Mouse (Mus musculus): ENCODE data around the gene Hoxb5. TPM values are rescaled to one million over a fixed set of nuclear protein-coding genes. Genes with fewer than 3 reads are reported as not detected.

Hoxb5 gene
- polyA plus RNA-seq, 1 experiment from 2014 or later, result not detected

GRCm38 (mm10) chr11:96344878-96345159 lies 41.7 kb downstream of the Hoxb5 start:
- Histone ChIP-seq H3K9ac (replicated peaks) (no peak overlapping the region), H3K9me3 (no peaks in the 10 kb centered on the region), H3K4me1 (peaks cover 8% of the 10 kb centered on the region), H3K27me3 (peaks cover 94% of the 10 kb centered on the region), H3K4me2 (replicated peaks) (no peak overlapping the region), H3K4me3 (no peak overlapping the region), H3K36me3 (no peaks in the 10 kb centered on the region), H3K27ac (replicated peaks) (no peak overlapping the region)
- WGBS, result 7% methylated on average over 6 of the region's 6 CpGs
- no peak for ATAC-seq (replicated peaks)

- Histone ChIP-seq H3K4me1 (peaks cover 8% of the 10 kb centered on the region), H3K4me2 (replicated peaks) (no peak overlapping the region), H3K27ac (replicated peaks) (no peak overlapping the region), H3K27me3 (peaks cover 93% of the 10 kb centered on the region), H3K4me3 (0 out of 2 replicates have a peak overlapping the region, but pooled peaks have one; percentile 0), H3K9ac (replicated peaks) (no peak overlapping the region), H3K36me3 (no peaks in the 10 kb centered on the region), H3K9me3 (no peaks in the 10 kb centered on the region)
- WGBS, result under 1% methylated on average over 41 of the region's 56 CpGs
- ATAC-seq (replicated peaks), result no peak
Measured at GRCm38 (mm10) chr11:96345220-96345892, 42.2 kb downstream of the Hoxb5 start.

GRCm38 (mm10) chr11:96345893-96346806 lies 43.0 kb downstream of the Hoxb5 start:
- no peak overlapping the region for H3K27ac ChIP-seq (replicated peaks)
- no peak overlapping the region for H3K9ac ChIP-seq (replicated peaks)
- H3K4me2 ChIP-seq (replicated peaks), result no peak overlapping the region
- no peak overlapping the region for H3K4me3 ChIP-seq
- H3K9me3 ChIP-seq, result no peaks in the 10 kb centered on the region
- no peak for ATAC-seq (replicated peaks)
- no peaks in the 10 kb centered on the region for H3K36me3 ChIP-seq
- H3K4me1 ChIP-seq, result peaks cover 8% of the 10 kb centered on the region
- under 1% methylated on average over 45 of the region's 45 CpGs for WGBS
- peaks cover 94% of the 10 kb centered on the region for H3K27me3 ChIP-seq

GRCm38 (mm10) chr11:96346916-96347520 lies 43.9 kb downstream of the Hoxb5 start:
- Histone ChIP-seq H3K27me3 (peaks cover 95% of the 10 kb centered on the region), H3K9ac (replicated peaks) (no peak overlapping the region), H3K36me3 (no peaks in the 10 kb centered on the region), H3K27ac (replicated peaks) (no peak overlapping the region), H3K4me2 (replicated peaks) (no peak overlapping the region), H3K4me1 (peaks cover 8% of the 10 kb centered on the region), H3K4me3 (no peak overlapping the region), H3K9me3 (no peaks in the 10 kb centered on the region)
- no peak for ATAC-seq (replicated peaks)
- 5% methylated on average over 5 of the region's 5 CpGs for WGBS

GRCm38 (mm10) chr11:96347717-96348116 lies 44.6 kb downstream of the Hoxb5 start:
- 5% methylated on average over 4 of the region's 4 CpGs for WGBS
- Histone ChIP-seq H3K4me2 (replicated peaks) (no peak overlapping the region), H3K9me3 (no peaks in the 10 kb centered on the region), H3K27ac (replicated peaks) (no peak overlapping the region), H3K36me3 (no peaks in the 10 kb centered on the region), H3K27me3 (peaks cover 95% of the 10 kb centered on the region), H3K4me1 (peaks cover 8% of the 10 kb centered on the region), H3K9ac (replicated peaks) (no peak overlapping the region), H3K4me3 (no peak overlapping the region)
- ATAC-seq (replicated peaks), result no peak

GRCm38 (mm10) chr11:96348141-96348928 lies 45.2 kb downstream of the Hoxb5 start:
- peaks cover 13% of the 10 kb centered on the region for H3K4me1 ChIP-seq
- H3K9ac ChIP-seq (replicated peaks), result no peak overlapping the region
- ATAC-seq (replicated peaks), result no peak
- H3K27ac ChIP-seq (replicated peaks), result no peak overlapping the region
- no peak overlapping the region for H3K4me3 ChIP-seq
- no peaks in the 10 kb centered on the region for H3K36me3 ChIP-seq
- no peaks in the 10 kb centered on the region for H3K9me3 ChIP-seq
- peaks cover 95% of the 10 kb centered on the region for H3K27me3 ChIP-seq
- WGBS, result 1% methylated on average over 21 of the region's 21 CpGs
- H3K4me2 ChIP-seq (replicated peaks), result no peak overlapping the region

GRCm38 (mm10) chr11:96348988-96349387 lies 45.9 kb downstream of the Hoxb5 start:
- H3K9me3 ChIP-seq, result no peaks in the 10 kb centered on the region
- no peak overlapping the region for H3K27ac ChIP-seq (replicated peaks)
- H3K9ac ChIP-seq (replicated peaks), result no peak overlapping the region
- H3K36me3 ChIP-seq, result no peaks in the 10 kb centered on the region
- H3K4me2 ChIP-seq (replicated peaks), result no peak overlapping the region
- no peak for ATAC-seq (replicated peaks)
- no peak overlapping the region for H3K4me3 ChIP-seq
- 10% methylated on average over 3 of the region's 3 CpGs for WGBS
- peaks cover 92% of the 10 kb centered on the region for H3K27me3 ChIP-seq
- H3K4me1 ChIP-seq, result peaks cover 13% of the 10 kb centered on the region

- Histone ChIP-seq H3K9me3 (no peaks in the 10 kb centered on the region), H3K9ac (replicated peaks) (no peak overlapping the region), H3K27me3 (peaks cover 92% of the 10 kb centered on the region), H3K36me3 (no peaks in the 10 kb centered on the region), H3K4me1 (peaks cover 17% of the 10 kb centered on the region), H3K27ac (replicated peaks) (no peak overlapping the region), H3K4me3 (no peak overlapping the region), H3K4me2 (replicated peaks) (no peak overlapping the region)
- ATAC-seq (replicated peaks), result no peak
- 2% methylated on average over 14 of the region's 14 CpGs for WGBS
Measured at GRCm38 (mm10) chr11:96349491-96350340, 46.6 kb downstream of the Hoxb5 start.

- Histone ChIP-seq H3K4me3 (no peak within 1 kb of the TSS), H3K36me3 (no peaks in the 10 kb centered on the region), H3K9me3 (no peaks in the 10 kb centered on the region), H3K4me2 (replicated peaks) (no peak within 1 kb of the TSS), H3K27me3 (peaks cover 91% of the 10 kb centered on the region), H3K4me1 (peaks cover 16% of the 10 kb centered on the region), H3K9ac (replicated peaks) (no peak within 1 kb of the TSS), H3K27ac (replicated peaks) (no peak within 1 kb of the TSS)
- ATAC-seq (replicated peaks), result no peak
- 3% methylated on average over 2 of the region's 2 CpGs for WGBS
Measured at GRCm38 (mm10) chr11:96350341-96350624, 47.1 kb downstream of the Hoxb5 start, which contains the start of gene Hoxb2. Gene Hoxb2 (plus strand): TSS chr11:96350525.

GRCm38 (mm10) chr11:96350791-96351190 lies 47.7 kb downstream of the Hoxb5 start:
- peaks cover 11% of the 10 kb centered on the region for H3K4me1 ChIP-seq
- no peaks in the 10 kb centered on the region for H3K36me3 ChIP-seq
- no peak for ATAC-seq (replicated peaks)
- H3K9me3 ChIP-seq, result no peaks in the 10 kb centered on the region
- H3K27ac ChIP-seq (replicated peaks), result no peak overlapping the region
- no peak overlapping the region for H3K9ac ChIP-seq (replicated peaks)
- no peak overlapping the region for H3K4me3 ChIP-seq
- 4% methylated on average over 2 of the region's 2 CpGs for WGBS
- H3K4me2 ChIP-seq (replicated peaks), result no peak overlapping the region
- H3K27me3 ChIP-seq, result peaks cover 89% of the 10 kb centered on the region

- Histone ChIP-seq H3K9ac (replicated peaks) (no peak overlapping the region), H3K4me1 (peaks cover 9% of the 10 kb centered on the region; the same call in 1 of the 2 replicates), H3K36me3 (no peaks in the 10 kb centered on the region), H3K9me3 (no peaks in the 10 kb centered on the region), H3K4me3 (no peak overlapping the region), H3K4me2 (replicated peaks) (no peak overlapping the region), H3K27me3 (peaks cover 89% of the 10 kb centered on the region), H3K27ac (replicated peaks) (no peak overlapping the region)
- ATAC-seq (replicated peaks), result no peak
- WGBS, result 1% methylated on average over 10 of the region's 11 CpGs
Measured at GRCm38 (mm10) chr11:96351312-96351711, 48.2 kb downstream of the Hoxb5 start.
